Mouse (Mus musculus) central nervous system, embryonic 11.5 days (tissue): Measurements from ENCODE around the gene Rnf113a2. TPM values are rescaled to one million over a fixed set of nuclear protein-coding genes. Genes with fewer than 3 reads are reported as not detected.

Experiments used
- polyA plus RNA-seq: library from polyadenylated mRNA; depleted of rRNA; stranded (reverse); fragments of >200 nt; gene quantifications from 2 replicates; pipeline ENCODE4 v1.2.3, GENCODE M21; 2012; rRNA removed

Rnf113a2 gene
- 20.2 and 37.6 TPM in 2 replicates for polyA plus RNA-seq

GRCm38 (mm10) chr12:84416834-84417604 lies at the start of gene Rnf113a2:
Gene Rnf113a2, plus strand, starts transcription at chr12:84417196.

GRCm38 (mm10) chr12:84408819-84409507 lies 8.0 kb upstream of the Rnf113a2 start, which contains the start of the genes Entpd5 and Bbof1:
Gene Entpd5, minus strand, starts transcription at chr12:84409029.
Gene Bbof1, plus strand, starts transcription at chr12:84409071.

GRCm38 (mm10) chr12:84450718-84451646 lies 34.0 kb downstream of the Rnf113a2 start, which contains the start of the genes Aldh6a1 and Lin52:
Gene Aldh6a1, minus strand, starts transcription at chr12:84451004.
Gene Lin52, plus strand, starts transcription at chr12:84451422.

Other genes starting within 250 kb of the Rnf113a2 start
- gene Elmsan1, start 198.3 kb upstream of the Rnf113a2 start, polyA plus RNA-seq = 8.9 and 10.4 TPM in 2 replicates
- 13.6 and 23.7 TPM in 2 replicates for gene Ptgr2, start 132.0 kb upstream of the Rnf113a2 start, polyA plus RNA-seq
- gene Zfp410, start 100.3 kb upstream of the Rnf113a2 start, polyA plus RNA-seq = 89.7 and 101 TPM in 2 replicates
- 33.5 and 43.3 TPM in 2 replicates for gene Coq6, start 55.5 kb upstream of the Rnf113a2 start, polyA plus RNA-seq
- gene Fam161b, start 55.4 kb upstream of the Rnf113a2 start, polyA plus RNA-seq = 8.0 and 9.2 TPM in 2 replicates
- 7.3 and 10.6 TPM in 2 replicates for gene Entpd5, start 8.2 kb upstream of the Rnf113a2 start, polyA plus RNA-seq
- 1.4 and 1.5 TPM in 2 replicates for gene Bbof1, start 8.1 kb upstream of the Rnf113a2 start, polyA plus RNA-seq
- 7.4 and 15.0 TPM in 2 replicates for gene Aldh6a1, start 33.8 kb downstream of the Rnf113a2 start, polyA plus RNA-seq
- 16.1 and 20.4 TPM in 2 replicates for gene Lin52, start 34.2 kb downstream of the Rnf113a2 start, polyA plus RNA-seq
- 2.1 and 3.1 TPM in 2 replicates for gene Vsx2, start 152.6 kb downstream of the Rnf113a2 start, polyA plus RNA-seq
- 18.9 and 22.3 TPM in 2 replicates for gene Abcd4, start 200.2 kb downstream of the Rnf113a2 start, polyA plus RNA-seq
- gene Vrtn, start 223.8 kb downstream of the Rnf113a2 start, polyA plus RNA-seq = not detected in 2 replicates